Mouse (Mus musculus): ENCODE data around the gene Irf9. TPM values are rescaled to one million over a fixed set of nuclear protein-coding genes. Genes with fewer than 3 reads are reported as not detected.

The Irf9 gene
- polyA plus RNA-seq, 1 experiment from 2014 or later: 10.4 TPM

DNA sequence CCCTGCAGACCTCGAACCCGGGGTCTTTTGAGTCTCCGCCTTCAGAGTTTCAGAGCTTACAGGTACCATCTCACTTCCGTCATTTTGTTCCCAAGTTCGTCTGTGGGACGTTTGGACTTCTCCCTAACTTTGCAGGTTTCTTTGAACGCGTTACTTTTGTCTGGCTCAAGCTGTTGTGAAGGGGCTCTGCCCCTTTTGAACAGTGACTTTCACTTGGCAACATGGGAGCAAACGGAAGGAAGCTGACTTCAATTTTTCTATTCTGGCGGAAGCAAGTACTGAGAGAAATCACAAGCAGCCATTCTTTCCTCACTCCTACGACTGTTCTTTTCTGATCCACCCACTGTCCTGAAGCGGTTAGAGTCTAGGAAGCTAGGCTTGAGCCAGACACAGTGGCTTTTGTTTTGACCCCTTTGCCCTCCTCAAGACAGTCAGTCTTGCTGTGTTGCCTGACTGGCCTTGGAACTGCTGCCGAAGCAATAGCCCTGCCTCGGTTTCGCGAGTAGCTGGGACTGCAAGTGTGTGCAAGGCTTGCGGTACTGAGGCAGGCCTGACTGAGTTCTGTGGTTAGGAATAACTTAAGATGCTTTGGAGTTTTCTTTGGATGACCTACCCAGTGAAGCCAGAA is 41.0 kb downstream of the Irf9 start:
- peak overlapping the region; percentile 98 for H3K4me3 ChIP-seq (replicated peaks)
- no peaks in the 10 kb centered on the region for H3K9me3 ChIP-seq (replicated peaks)
- H3K4me2 ChIP-seq: peak overlapping the region; percentile 84
- peaks cover 31% of the 10 kb centered on the region for H3K4me1 ChIP-seq
- peak overlapping the region; percentile 15; the same call in 1 of the 2 replicates for H3K27ac ChIP-seq (replicated peaks)
- H3K27me3 ChIP-seq (replicated peaks): no peaks in the 10 kb centered on the region
- peaks cover 20% of the 10 kb centered on the region for H3K36me3 ChIP-seq
- no peak for ATAC-seq (ENCODE audit: low FRiP score)
- peak overlapping the region; percentile 79 for H3K9ac ChIP-seq (replicated peaks)
- WGBS: 26% methylated on average over 17 of the region's 17 CpGs

DNA sequence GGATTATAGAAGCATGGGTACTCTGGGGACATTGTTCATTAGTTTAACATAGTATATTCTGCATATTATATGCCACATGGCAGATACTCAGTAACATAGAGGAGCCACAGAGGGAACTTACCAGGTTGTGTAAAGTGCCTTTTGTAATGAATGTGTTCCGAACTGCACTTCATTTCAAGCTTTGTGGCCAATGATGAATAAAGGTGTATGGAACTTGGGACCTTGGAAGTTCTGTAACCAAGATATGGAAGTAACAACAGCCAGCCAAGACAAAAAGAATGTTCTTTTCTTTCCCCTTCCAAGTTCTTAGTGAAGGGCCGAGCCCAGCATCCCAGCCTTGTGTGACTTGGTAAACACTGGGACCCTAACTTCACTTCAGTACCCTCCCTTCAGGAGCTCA is 46.5 kb downstream of the Irf9 start, which contains the start of gene Tssk4:
TSS of gene Tssk4 (plus strand) at position 301 of the 400 bp plus-strand sequence.
- 97% methylated on average over 2 of the region's 2 CpGs for WGBS
- Histone ChIP-seq H3K27me3 (replicated peaks) (no peaks in the 10 kb centered on the region), H3K36me3 (no peaks in the 10 kb centered on the region), H3K27ac (replicated peaks) (no peak within 1 kb of the TSS), H3K4me3 (replicated peaks) (no peak within 1 kb of the TSS), H3K9me3 (replicated peaks) (no peaks in the 10 kb centered on the region), H3K4me1 (peaks cover 4% of the 10 kb centered on the region), H3K4me2 (no peak within 1 kb of the TSS), H3K9ac (replicated peaks) (no peak within 1 kb of the TSS)
- no peak for ATAC-seq (ENCODE audit: low FRiP score)

DNA sequence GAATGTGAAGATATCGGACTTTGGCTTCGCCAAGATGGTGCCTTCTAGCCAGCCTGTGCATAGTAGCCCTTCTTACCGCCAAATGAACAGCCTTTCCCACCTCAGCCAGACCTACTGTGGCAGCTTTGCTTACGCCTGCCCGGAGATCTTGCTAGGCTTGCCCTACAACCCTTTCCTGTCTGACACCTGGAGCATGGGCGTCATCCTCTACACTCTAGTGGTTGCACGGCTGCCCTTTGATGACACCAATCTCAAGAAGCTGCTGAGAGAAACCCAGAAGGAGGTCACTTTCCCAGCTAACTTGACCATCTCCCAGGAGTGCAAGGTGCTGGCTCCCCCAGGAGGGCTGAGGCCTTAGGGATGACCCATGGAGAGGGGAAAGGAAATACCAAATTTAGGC is 48.2 kb downstream of the Irf9 start:
- H3K9me3 ChIP-seq (replicated peaks): no peaks in the 10 kb centered on the region
- no peaks in the 10 kb centered on the region for H3K27me3 ChIP-seq (replicated peaks)
- H3K4me3 ChIP-seq (replicated peaks): no peak overlapping the region
- H3K27ac ChIP-seq (replicated peaks): no peak overlapping the region
- no peak overlapping the region for H3K4me2 ChIP-seq
- H3K4me1 ChIP-seq: no peaks in the 10 kb centered on the region
- 94% methylated on average over 7 of the region's 7 CpGs for WGBS
- no peaks in the 10 kb centered on the region for H3K36me3 ChIP-seq
- ATAC-seq (ENCODE audit: low FRiP score): no peak
- no peak overlapping the region for H3K9ac ChIP-seq (replicated peaks)

DNA sequence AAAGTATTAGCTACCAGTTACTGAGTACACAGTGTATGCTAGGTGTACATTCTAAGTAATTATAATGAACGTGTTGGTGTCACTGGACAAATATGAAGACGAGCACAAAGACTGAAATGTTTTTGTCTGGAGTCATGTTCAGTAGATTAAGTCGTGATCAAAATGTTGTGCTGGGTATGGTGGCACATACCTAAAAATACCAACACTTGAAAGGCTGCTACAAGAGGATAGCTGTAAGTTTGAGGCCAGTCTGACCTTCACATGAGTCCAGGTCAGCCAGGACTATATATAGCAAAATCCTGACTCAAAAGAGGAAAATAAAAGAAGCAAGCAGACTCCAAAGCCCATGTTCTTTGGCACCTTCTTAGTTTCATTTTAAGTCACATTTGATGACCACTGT is 53.6 kb downstream of the Irf9 start:
- no peak for ATAC-seq (ENCODE audit: low FRiP score)
- Histone ChIP-seq H3K4me2 (no peak overlapping the region), H3K27me3 (replicated peaks) (no peaks in the 10 kb centered on the region), H3K27ac (replicated peaks) (no peak overlapping the region), H3K9me3 (replicated peaks) (no peaks in the 10 kb centered on the region), H3K9ac (replicated peaks) (no peak overlapping the region), H3K4me1 (peaks cover 16% of the 10 kb centered on the region), H3K36me3 (peaks cover 15% of the 10 kb centered on the region), H3K4me3 (replicated peaks) (no peak overlapping the region)
- 87% methylated on average over 3 of the region's 3 CpGs for WGBS

DNA sequence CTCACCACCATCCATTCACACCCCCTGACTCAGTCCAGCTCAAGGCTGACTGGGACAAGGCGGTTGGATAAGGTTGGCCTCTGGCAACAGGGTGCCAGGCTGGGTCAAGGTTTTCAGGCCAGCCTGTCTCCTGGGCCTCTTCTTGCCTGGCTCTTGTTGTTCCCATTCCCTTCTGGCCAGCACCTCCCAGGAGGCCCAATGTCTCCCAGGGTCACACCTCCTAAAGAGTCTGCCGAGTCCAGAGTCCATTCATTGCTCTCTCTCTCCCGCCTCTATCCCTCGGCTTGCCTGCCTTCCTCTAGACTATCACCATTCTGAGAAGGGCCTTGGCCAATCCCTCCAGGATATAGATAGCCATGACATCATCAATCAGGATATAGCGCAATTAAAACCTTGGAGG is 54.6 kb downstream of the Irf9 start:
- Histone ChIP-seq H3K4me1 (peaks cover 16% of the 10 kb centered on the region), H3K36me3 (peaks cover 24% of the 10 kb centered on the region), H3K27me3 (replicated peaks) (no peaks in the 10 kb centered on the region), H3K9me3 (replicated peaks) (no peaks in the 10 kb centered on the region), H3K27ac (replicated peaks) (no peak overlapping the region), H3K4me3 (replicated peaks) (no peak overlapping the region), H3K4me2 (no peak overlapping the region), H3K9ac (replicated peaks) (no peak overlapping the region)
- no peak for ATAC-seq (ENCODE audit: low FRiP score)
- 94% methylated on average over 5 of the region's 5 CpGs for WGBS

Other genes starting within 250 kb of the Irf9 start
- 21.5 and 32.8 TPM in 2 replicates for gene Dhrs4, start 124.8 kb upstream of the Irf9 start, polyA plus RNA-seq (2015; fragmentation: Nextera tagmentation; extraction: Ambion mirVana)
- gene Carmil3, start 112.9 kb upstream of the Irf9 start, polyA plus RNA-seq (2015; fragmentation: Nextera tagmentation; extraction: Ambion mirVana): 21.6 and 25.1 TPM in 2 replicates
- 17.8 and 20.0 TPM in 2 replicates for gene Cpne6, start 93.1 kb upstream of the Irf9 start, polyA plus RNA-seq (2015; fragmentation: Nextera tagmentation; extraction: Ambion mirVana)
- 0.13 and 0.26 TPM in 2 replicates for gene Nrl, start 78.6 kb upstream of the Irf9 start, polyA plus RNA-seq (2015; fragmentation: Nextera tagmentation; extraction: Ambion mirVana)
- 30.5 and 30.9 TPM in 2 replicates for gene Pck2, start 63.3 kb upstream of the Irf9 start, polyA plus RNA-seq (2015; fragmentation: Nextera tagmentation; extraction: Ambion mirVana)
- 98.9 and 102 TPM in 2 replicates for gene Dcaf11, start 43.6 kb upstream of the Irf9 start, polyA plus RNA-seq (2015; fragmentation: Nextera tagmentation; extraction: Ambion mirVana)
- gene A730061H03Rik, start 43.2 kb upstream of the Irf9 start, polyA plus RNA-seq (2015; fragmentation: Nextera tagmentation; extraction: Ambion mirVana): 0.46 and 0.75 TPM in 2 replicates
- 1.6 and 2.0 TPM in 2 replicates for gene Fitm1, start 28.0 kb upstream of the Irf9 start, polyA plus RNA-seq (2015; fragmentation: Nextera tagmentation; extraction: Ambion mirVana)
- gene Psme1, start 25.4 kb upstream of the Irf9 start, polyA plus RNA-seq (2015; fragmentation: Nextera tagmentation; extraction: Ambion mirVana): 214 and 228 TPM in 2 replicates
- gene Emc9, start 18.3 kb upstream of the Irf9 start, polyA plus RNA-seq (2015; fragmentation: Nextera tagmentation; extraction: Ambion mirVana): 49.3 and 56.2 TPM in 2 replicates
- gene Psme2, start 12.5 kb upstream of the Irf9 start, polyA plus RNA-seq (2015; fragmentation: Nextera tagmentation; extraction: Ambion mirVana): 186 and 246 TPM in 2 replicates
- 20.4 and 22.0 TPM in 2 replicates for gene Rnf31, start 11.9 kb upstream of the Irf9 start, polyA plus RNA-seq (2015; fragmentation: Nextera tagmentation; extraction: Ambion mirVana)
- gene Rec8, start 14.5 kb downstream of the Irf9 start, polyA plus RNA-seq (2015; fragmentation: Nextera tagmentation; extraction: Ambion mirVana): 15.1 and 16.6 TPM in 2 replicates
- gene Ipo4, start 32.4 kb downstream of the Irf9 start, polyA plus RNA-seq (2015; fragmentation: Nextera tagmentation; extraction: Ambion mirVana): 110 and 121 TPM in 2 replicates
- gene Gm49378, start 34.3 kb downstream of the Irf9 start, polyA plus RNA-seq (2015; fragmentation: Nextera tagmentation; extraction: Ambion mirVana): 0.77 and 1.7 TPM in 2 replicates
- 62.6 and 72.5 TPM in 2 replicates for gene Tm9sf1, start 40.2 kb downstream of the Irf9 start, polyA plus RNA-seq (2015; fragmentation: Nextera tagmentation; extraction: Ambion mirVana)
- 0.31 and 0.32 TPM in 2 replicates for gene Tssk4, start 46.6 kb downstream of the Irf9 start, polyA plus RNA-seq (2015; fragmentation: Nextera tagmentation; extraction: Ambion mirVana)
- 76.0 and 79.8 TPM in 2 replicates for gene Mdp1, start 56.9 kb downstream of the Irf9 start, polyA plus RNA-seq (2015; fragmentation: Nextera tagmentation; extraction: Ambion mirVana)
- 50.2 and 50.8 TPM in 2 replicates for gene Gmpr2, start 68.4 kb downstream of the Irf9 start, polyA plus RNA-seq (2015; fragmentation: Nextera tagmentation; extraction: Ambion mirVana)
- 590 and 594 TPM in 2 replicates for gene Nedd8, start 68.6 kb downstream of the Irf9 start, polyA plus RNA-seq (2015; fragmentation: Nextera tagmentation; extraction: Ambion mirVana)
- gene Tinf2, start 78.2 kb downstream of the Irf9 start, polyA plus RNA-seq (2015; fragmentation: Nextera tagmentation; extraction: Ambion mirVana): 24.9 and 28.3 TPM in 2 replicates
- 0.31 and 0.96 TPM in 2 replicates for gene Tgm1, start 110.4 kb downstream of the Irf9 start, polyA plus RNA-seq (2015; fragmentation: Nextera tagmentation; extraction: Ambion mirVana)
- 56.7 and 65.1 TPM in 2 replicates for gene Rabggta, start 118.7 kb downstream of the Irf9 start, polyA plus RNA-seq (2015; fragmentation: Nextera tagmentation; extraction: Ambion mirVana)
- gene Dhrs1, start 142.1 kb downstream of the Irf9 start, polyA plus RNA-seq (2015; fragmentation: Nextera tagmentation; extraction: Ambion mirVana): 79.7 and 84.6 TPM in 2 replicates
- gene Nop9, start 142.1 kb downstream of the Irf9 start, polyA plus RNA-seq (2015; fragmentation: Nextera tagmentation; extraction: Ambion mirVana): 25.1 and 31.5 TPM in 2 replicates
- 0.35 and 0.93 TPM in 2 replicates for gene Cideb, start 154.9 kb downstream of the Irf9 start, polyA plus RNA-seq (2015; fragmentation: Nextera tagmentation; extraction: Ambion mirVana)
- gene Ltb4r2, start 157.9 kb downstream of the Irf9 start, polyA plus RNA-seq (2015; fragmentation: Nextera tagmentation; extraction: Ambion mirVana): 0.42 and 0.88 TPM in 2 replicates
- gene Ltb4r1, start 162.4 kb downstream of the Irf9 start, polyA plus RNA-seq (2015; fragmentation: Nextera tagmentation; extraction: Ambion mirVana): 0.42 and 0.80 TPM in 2 replicates
- 4.1 and 5.2 TPM in 2 replicates for gene Adcy4, start 180.5 kb downstream of the Irf9 start, polyA plus RNA-seq (2015; fragmentation: Nextera tagmentation; extraction: Ambion mirVana)
- gene Ripk3, start 185.3 kb downstream of the Irf9 start, polyA plus RNA-seq (2015; fragmentation: Nextera tagmentation; extraction: Ambion mirVana): 2.8 and 14.2 TPM in 2 replicates
- gene Nfatc4, start 219.6 kb downstream of the Irf9 start, polyA plus RNA-seq (2015; fragmentation: Nextera tagmentation; extraction: Ambion mirVana): 9.8 and 11.5 TPM in 2 replicates

All from neural tube, embryonic 15.5 days (tissue).